Mouse (Mus musculus): ENCODE results near the gene Cit. TPM values are rescaled to one million over a fixed set of nuclear protein-coding genes. Genes with fewer than 3 reads are reported as not detected.

Gene Cit
- polyA plus RNA-seq, 1 experiment from 2014 or later = 58.4 TPM

DNA sequence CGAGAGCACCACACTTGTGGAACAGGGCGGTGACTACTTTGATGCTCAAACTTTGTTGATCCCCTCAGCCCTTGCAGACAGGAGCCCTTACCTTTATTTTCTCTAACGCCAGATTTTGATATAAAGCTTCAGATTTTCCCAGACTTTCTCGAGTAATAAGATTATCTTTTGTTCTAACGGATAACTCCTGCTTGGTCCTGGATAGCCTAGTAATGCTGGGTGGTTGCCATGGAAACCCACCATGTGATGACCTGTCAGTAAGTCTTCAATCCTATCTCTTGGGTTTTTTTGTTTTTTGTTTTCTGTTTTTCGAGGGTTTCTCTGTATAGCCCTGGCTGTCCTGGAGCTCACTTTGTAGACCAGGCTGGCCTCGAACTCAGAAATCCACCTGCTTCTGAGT, 197.2 kb downstream of the Cit start:
- Histone ChIP-seq H3K36me3 (ENCODE audit: control insufficient read depth, insufficient read depth, low read length) (no peaks in the 10 kb centered on the region), H3K27ac (ENCODE audit: low read depth, low read length) (no peak overlapping the region), H3K9me3 (ENCODE audit: control insufficient read depth, low read length) (no peaks in the 10 kb centered on the region), H3K9ac (ENCODE audit: low read depth, low read length) (no peak overlapping the region), H3K4me2 (no peak overlapping the region), H3K4me1 (replicated peaks; ENCODE audit: control insufficient read depth, insufficient read depth, low read length) (no peaks in the 10 kb centered on the region), H3K4me3 (ENCODE audit: low read depth, low read length) (no peak overlapping the region), H3K27me3 (replicated peaks; ENCODE audit: control insufficient read depth, insufficient read depth, low read length) (0 out of 2 replicates have a peak, but pooled peaks cover 5% of the 10 kb centered on the region)
- ATAC-seq (replicated peaks; ENCODE audit: low FRiP score) (no peak), DNase-seq (ENCODE audit: low spot score) (no peak)
- 65% methylated on average over 7 of the region's 7 CpGs for WGBS

- 86% methylated on average over 8 of the region's 8 CpGs for WGBS
- no peak overlapping the region for H3K27ac ChIP-seq (ENCODE audit: low read depth, low read length)
- H3K9ac ChIP-seq (ENCODE audit: low read depth, low read length) = no peak overlapping the region
- ATAC-seq (replicated peaks; ENCODE audit: low FRiP score) (no peak), DNase-seq (ENCODE audit: low spot score) (no peak)
- no peak overlapping the region for H3K4me2 ChIP-seq
- no peaks in the 10 kb centered on the region for H3K4me1 ChIP-seq (replicated peaks; ENCODE audit: control insufficient read depth, insufficient read depth, low read length)
- H3K9me3 ChIP-seq (ENCODE audit: control insufficient read depth, low read length) = no peaks in the 10 kb centered on the region
- H3K4me3 ChIP-seq (ENCODE audit: low read depth, low read length) = no peak overlapping the region
- H3K27me3 ChIP-seq (replicated peaks; ENCODE audit: control insufficient read depth, insufficient read depth, low read length) = 0 out of 2 replicates have a peak, but pooled peaks cover under 1% of the 10 kb centered on the region
- H3K36me3 ChIP-seq (ENCODE audit: control insufficient read depth, insufficient read depth, low read length) = no peaks in the 10 kb centered on the region
These were observed 200.5 kb downstream of the Cit start for GRCm38 (mm10) chr5:116045581-116045980.

DNA sequence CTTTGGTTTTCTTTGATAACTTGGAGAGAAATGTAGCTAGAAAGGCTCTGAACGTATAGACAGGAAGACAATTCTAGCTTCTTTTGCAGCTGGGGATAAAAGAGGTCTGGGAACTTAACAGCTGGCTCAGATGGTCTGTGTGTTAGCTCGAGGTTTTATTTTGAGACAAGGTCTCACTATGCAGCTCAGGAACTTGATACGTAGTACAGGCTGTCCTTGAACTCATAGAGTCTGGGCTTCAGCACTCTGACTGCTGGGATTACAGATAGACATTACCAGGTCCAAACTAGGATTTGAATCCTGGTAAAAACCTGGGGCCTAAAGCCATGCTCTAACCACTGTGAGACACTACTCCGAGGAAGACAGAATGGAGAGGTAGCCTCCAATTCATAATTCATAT, 201.2 kb downstream of the Cit start:
- no peaks in the 10 kb centered on the region for H3K9me3 ChIP-seq (ENCODE audit: control insufficient read depth, low read length)
- no peak overlapping the region for H3K27ac ChIP-seq (ENCODE audit: low read depth, low read length)
- WGBS = 78% methylated on average over 4 of the region's 4 CpGs
- ATAC-seq (replicated peaks; ENCODE audit: low FRiP score) (no peak), DNase-seq (ENCODE audit: low spot score) (no peak)
- no peak overlapping the region for H3K4me2 ChIP-seq
- no peaks in the 10 kb centered on the region for H3K27me3 ChIP-seq (replicated peaks; ENCODE audit: control insufficient read depth, insufficient read depth, low read length)
- H3K9ac ChIP-seq (ENCODE audit: low read depth, low read length) = no peak overlapping the region
- no peaks in the 10 kb centered on the region for H3K4me1 ChIP-seq (replicated peaks; ENCODE audit: control insufficient read depth, insufficient read depth, low read length)
- no peaks in the 10 kb centered on the region for H3K36me3 ChIP-seq (ENCODE audit: control insufficient read depth, insufficient read depth, low read length)
- no peak overlapping the region for H3K4me3 ChIP-seq (ENCODE audit: low read depth, low read length)

DNA sequence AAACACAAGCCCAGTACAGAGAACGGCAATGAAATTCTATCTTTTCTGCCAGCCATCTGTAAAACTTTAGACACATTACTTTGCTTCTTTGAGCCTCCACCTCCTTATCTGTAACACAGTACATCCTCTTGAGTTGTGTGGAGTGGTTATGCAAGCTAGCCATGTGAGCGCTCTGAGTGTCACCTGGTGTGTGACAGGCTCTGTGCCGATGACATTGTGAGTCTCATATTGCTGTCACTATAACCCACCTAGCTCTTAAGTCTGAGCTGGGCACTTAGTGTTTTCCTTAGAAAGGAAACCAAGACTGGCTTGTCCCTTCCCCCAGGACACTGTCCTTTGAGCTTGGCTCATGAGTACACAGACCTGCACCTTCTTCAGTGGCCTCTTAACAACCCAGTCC, 203.2 kb downstream of the Cit start:
- no peak for DNase-seq (ENCODE audit: low spot score)

GRCm38 (mm10) chr5:116049821-116050220, 204.7 kb downstream of the Cit start:
- ATAC-seq (replicated peaks; ENCODE audit: low FRiP score) = no peak
- H3K4me1 ChIP-seq (replicated peaks; ENCODE audit: control insufficient read depth, insufficient read depth, low read length) = no peaks in the 10 kb centered on the region
- no peak overlapping the region for H3K27ac ChIP-seq (ENCODE audit: low read depth, low read length)
- no peak overlapping the region for H3K9ac ChIP-seq (ENCODE audit: low read depth, low read length)
- no peak for DNase-seq (ENCODE audit: low spot score)
- H3K36me3 ChIP-seq (ENCODE audit: control insufficient read depth, insufficient read depth, low read length) = no peaks in the 10 kb centered on the region
- no peaks in the 10 kb centered on the region for H3K9me3 ChIP-seq (ENCODE audit: control insufficient read depth, low read length)
- H3K4me3 ChIP-seq (ENCODE audit: low read depth, low read length) = no peak overlapping the region
- no peak overlapping the region for H3K4me2 ChIP-seq
- H3K27me3 ChIP-seq (replicated peaks; ENCODE audit: control insufficient read depth, insufficient read depth, low read length) = no peaks in the 10 kb centered on the region
- 78% methylated on average over 4 of the region's 4 CpGs for WGBS

More for the DNA sequence above, 203.2 kb downstream of the Cit start:
- Histone ChIP-seq H3K4me1 (replicated peaks; ENCODE audit: control insufficient read depth, insufficient read depth, low read length) (no peaks in the 10 kb centered on the region), H3K4me2 (no peak overlapping the region), H3K9me3 (ENCODE audit: control insufficient read depth, low read length) (no peaks in the 10 kb centered on the region), H3K27me3 (replicated peaks; ENCODE audit: control insufficient read depth, insufficient read depth, low read length) (no peaks in the 10 kb centered on the region), H3K27ac (ENCODE audit: low read depth, low read length) (no peak overlapping the region), H3K36me3 (ENCODE audit: control insufficient read depth, insufficient read depth, low read length) (no peaks in the 10 kb centered on the region), H3K9ac (ENCODE audit: low read depth, low read length) (no peak overlapping the region), H3K4me3 (ENCODE audit: low read depth, low read length) (no peak overlapping the region)
- no peak for ATAC-seq (replicated peaks; ENCODE audit: low FRiP score)
- 71% methylated on average over 3 of the region's 3 CpGs for WGBS

GRCm38 (mm10) chr5:116052171-116052570, 207.1 kb downstream of the Cit start:
- WGBS = 72% methylated on average over 5 of the region's 5 CpGs
- no peaks in the 10 kb centered on the region for H3K27me3 ChIP-seq (replicated peaks; ENCODE audit: control insufficient read depth, insufficient read depth, low read length)
- no peaks in the 10 kb centered on the region for H3K36me3 ChIP-seq (ENCODE audit: control insufficient read depth, insufficient read depth, low read length)
- ATAC-seq (replicated peaks; ENCODE audit: low FRiP score) = no peak
- no peak overlapping the region for H3K4me3 ChIP-seq (ENCODE audit: low read depth, low read length)
- H3K9me3 ChIP-seq (ENCODE audit: control insufficient read depth, low read length) = no peaks in the 10 kb centered on the region
- H3K4me2 ChIP-seq = no peak overlapping the region
- no peaks in the 10 kb centered on the region for H3K4me1 ChIP-seq (replicated peaks; ENCODE audit: control insufficient read depth, insufficient read depth, low read length)
- no peak overlapping the region for H3K9ac ChIP-seq (ENCODE audit: low read depth, low read length)
- no peak overlapping the region for H3K27ac ChIP-seq (ENCODE audit: low read depth, low read length)
- DNase-seq (ENCODE audit: low spot score) = no peak

- no peak overlapping the region for H3K4me2 ChIP-seq
- no peak overlapping the region for H3K27ac ChIP-seq (ENCODE audit: low read depth, low read length)
- no peaks in the 10 kb centered on the region for H3K36me3 ChIP-seq (ENCODE audit: control insufficient read depth, insufficient read depth, low read length)
- H3K9me3 ChIP-seq (ENCODE audit: control insufficient read depth, low read length) = no peaks in the 10 kb centered on the region
- no peak overlapping the region for H3K4me3 ChIP-seq (ENCODE audit: low read depth, low read length)
- no peak overlapping the region for H3K9ac ChIP-seq (ENCODE audit: low read depth, low read length)
- WGBS = 70% methylated on average over 6 of the region's 6 CpGs
- no peaks in the 10 kb centered on the region for H3K27me3 ChIP-seq (replicated peaks; ENCODE audit: control insufficient read depth, insufficient read depth, low read length)
- ATAC-seq (replicated peaks; ENCODE audit: low FRiP score) (no peak), DNase-seq (ENCODE audit: low spot score) (no peak)
- H3K4me1 ChIP-seq (replicated peaks; ENCODE audit: control insufficient read depth, insufficient read depth, low read length) = no peaks in the 10 kb centered on the region
These were observed 207.7 kb downstream of the Cit start for GRCm38 (mm10) chr5:116052826-116053225.

Other genes starting within 250 kb of the Cit start
- 22.5 and 26.1 TPM in 2 replicates for gene Rab35, start 213.4 kb upstream of the Cit start, polyA plus RNA-seq (2014; fragmentation: Nextera tagmentation; extraction: Ambion mirVana)
- 4.9 and 6.2 TPM in 2 replicates for gene Bicdl1, start 113.7 kb upstream of the Cit start, polyA plus RNA-seq (2014; fragmentation: Nextera tagmentation; extraction: Ambion mirVana)
- gene Prkab1, start 179.2 kb downstream of the Cit start, polyA plus RNA-seq (2014; fragmentation: Nextera tagmentation; extraction: Ambion mirVana) = 109 and 111 TPM in 2 replicates
- not detected in 2 replicates for gene Tmem233, start 238.0 kb downstream of the Cit start, polyA plus RNA-seq (2014; fragmentation: Nextera tagmentation; extraction: Ambion mirVana)